Mouse (Mus musculus): ENCODE results near the gene Scaf11. TPM values are rescaled to one million over a fixed set of nuclear protein-coding genes. Genes with fewer than 3 reads are reported as not detected.

The Scaf11 gene
- total and polyA plus RNA-seq, 3 experiments: 9.6 to 54.0 (median 45.9) TPM

DNA sequence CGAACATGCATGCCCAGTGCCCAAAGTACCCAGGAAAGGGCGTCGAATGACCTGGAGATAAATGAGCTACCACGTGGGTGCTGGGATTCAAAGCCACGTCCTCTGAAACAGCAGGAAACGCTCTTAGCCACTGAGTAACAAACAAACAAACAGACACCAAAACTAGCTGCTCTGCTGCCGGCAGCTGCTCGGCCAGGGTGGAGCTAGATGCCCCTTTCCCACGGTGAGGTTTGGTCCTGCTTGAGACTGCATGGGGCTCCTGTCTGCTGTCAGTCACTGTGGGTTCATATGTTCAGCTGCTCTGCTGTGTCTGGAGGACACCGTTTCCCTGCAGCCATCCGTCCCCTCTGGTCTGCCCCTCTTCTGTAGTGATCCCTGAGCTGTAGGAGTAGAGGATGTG, 78.4 kb downstream of the Scaf11 start:
- Histone ChIP-seq H3K36me3 (ENCODE audit: control insufficient read depth, insufficient read depth, low read length) (no peaks in the 10 kb centered on the region), H3K4me3 (no peak overlapping the region)
- no peak for TF ChIP-seq POLR2A (IDR thresholded peaks at IDR 0.05; ENCODE audit: insufficient read depth, low read depth, low read length)
- no peak for TF ChIP-seq CTCF (IDR thresholded peaks at IDR 0.05)
- TF ChIP-seq EP300 (IDR thresholded peaks at IDR 0.05; ENCODE audit: insufficient read depth, low read depth, low read length): no peak

DNA sequence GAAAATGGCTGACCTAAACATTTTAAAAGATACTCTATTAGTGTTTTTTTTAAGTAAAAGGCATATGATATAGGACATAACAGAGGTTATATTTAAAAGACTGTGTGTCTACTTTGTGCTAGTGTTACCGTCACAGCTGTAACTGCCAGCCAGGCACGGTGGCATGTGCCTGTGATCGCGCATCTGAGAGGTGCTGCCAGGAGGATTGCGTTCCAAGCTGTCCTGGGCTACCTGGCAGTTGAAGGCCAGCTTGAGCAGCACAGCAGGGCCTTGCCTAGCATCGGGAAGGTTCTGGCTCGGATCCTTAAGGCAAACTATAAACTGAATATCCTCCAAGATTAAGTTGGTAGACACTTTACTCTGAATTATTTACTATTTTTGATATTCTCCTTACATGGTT, 82.9 kb downstream of the Scaf11 start:
- TF ChIP-seq CTCF (IDR thresholded peaks at IDR 0.05): no peak
- TF ChIP-seq EP300 (IDR thresholded peaks at IDR 0.05; ENCODE audit: insufficient read depth, low read depth, low read length): no peak
- no peak for TF ChIP-seq POLR2A (IDR thresholded peaks at IDR 0.05; ENCODE audit: insufficient read depth, low read depth, low read length)
- Histone ChIP-seq H3K4me3 (no peak overlapping the region), H3K9ac (ENCODE audit: low read depth, low read length) (no peak overlapping the region), H3K27ac (peak overlapping the region; percentile 17; the same call in 1 of the 2 replicates), H3K79me2 (replicated peaks; ENCODE audit: control insufficient read depth, insufficient read depth, low read length) (no peaks in the 10 kb centered on the region), H3K27me3 (ENCODE audit: control insufficient read depth, insufficient read depth, low read length) (no peaks in the 10 kb centered on the region), H3K36me3 (ENCODE audit: control insufficient read depth, insufficient read depth, low read length) (no peaks in the 10 kb centered on the region), H3K4me1 (ENCODE audit: control insufficient read depth, insufficient read depth, low read length) (no peaks in the 10 kb centered on the region)
- intact Hi-C loops (cut with DNase I): loop anchor here (10.0 kb wide), 1 partner anchor 613 kb away; no protein-coding TSS in a partner anchor
- 65% methylated on average over 7 of the region's 7 CpGs for WGBS
- peak in 1 of 2 experiments; percentile 36 for DNase-seq

More for the DNA sequence above, 78.4 kb downstream of the Scaf11 start:
- Histone ChIP-seq H3K79me2 (replicated peaks; ENCODE audit: control insufficient read depth, insufficient read depth, low read length) (no peaks in the 10 kb centered on the region), H3K4me1 (ENCODE audit: control insufficient read depth, insufficient read depth, low read length) (no peaks in the 10 kb centered on the region), H3K27me3 (ENCODE audit: control insufficient read depth, insufficient read depth, low read length) (no peaks in the 10 kb centered on the region), H3K9ac (ENCODE audit: low read depth, low read length) (no peak overlapping the region), H3K27ac (no peak overlapping the region)
- DNase-seq: no peak
- intact Hi-C loops (cut with DNase I): no loop called here
- WGBS: 88% methylated on average over 11 of the region's 11 CpGs

DNA sequence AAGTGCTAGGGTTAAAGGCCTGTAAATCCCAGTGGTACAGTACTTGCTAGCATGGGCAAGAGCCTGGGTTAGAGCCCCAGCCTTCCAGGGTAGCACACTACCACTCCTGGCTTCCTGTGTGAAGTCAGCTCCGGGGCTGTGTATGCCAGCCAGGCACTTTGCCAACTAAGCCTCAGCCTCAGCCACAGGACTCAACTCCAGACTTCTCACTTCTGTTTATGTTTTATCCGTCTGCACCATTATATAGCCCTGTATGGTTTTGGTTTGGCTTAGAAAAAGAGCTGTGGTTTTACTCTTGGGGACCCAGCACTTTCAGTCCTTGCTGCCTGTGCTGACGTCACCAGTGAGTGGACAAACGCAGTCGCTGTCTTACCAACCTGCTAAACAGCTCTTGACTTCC, 83.4 kb downstream of the Scaf11 start:
- H3K4me1 ChIP-seq (ENCODE audit: control insufficient read depth, insufficient read depth, low read length): no peaks in the 10 kb centered on the region
- H3K27ac ChIP-seq: peak overlapping the region; percentile 17; the same call in 1 of the 2 replicates
- H3K4me3 ChIP-seq: no peak overlapping the region
- DNase-seq: peak; percentile 40 to 49
- H3K27me3 ChIP-seq (ENCODE audit: control insufficient read depth, insufficient read depth, low read length): no peaks in the 10 kb centered on the region
- TF ChIP-seq EP300 (IDR thresholded peaks at IDR 0.05; ENCODE audit: insufficient read depth, low read depth, low read length) (no peak), POLR2A (IDR thresholded peaks at IDR 0.05; ENCODE audit: insufficient read depth, low read depth, low read length) (no peak), CTCF (IDR thresholded peaks at IDR 0.05) (no peak)
- intact Hi-C loops (cut with DNase I): loop anchor here (10.0 kb wide), 1 partner anchor 612 kb away; no protein-coding TSS in a partner anchor
- H3K79me2 ChIP-seq (replicated peaks; ENCODE audit: control insufficient read depth, insufficient read depth, low read length): no peaks in the 10 kb centered on the region
- no peak overlapping the region for H3K9ac ChIP-seq (ENCODE audit: low read depth, low read length)
- WGBS: 48% methylated on average over 5 of the region's 5 CpGs
- no peaks in the 10 kb centered on the region for H3K36me3 ChIP-seq (ENCODE audit: control insufficient read depth, insufficient read depth, low read length)

DNA sequence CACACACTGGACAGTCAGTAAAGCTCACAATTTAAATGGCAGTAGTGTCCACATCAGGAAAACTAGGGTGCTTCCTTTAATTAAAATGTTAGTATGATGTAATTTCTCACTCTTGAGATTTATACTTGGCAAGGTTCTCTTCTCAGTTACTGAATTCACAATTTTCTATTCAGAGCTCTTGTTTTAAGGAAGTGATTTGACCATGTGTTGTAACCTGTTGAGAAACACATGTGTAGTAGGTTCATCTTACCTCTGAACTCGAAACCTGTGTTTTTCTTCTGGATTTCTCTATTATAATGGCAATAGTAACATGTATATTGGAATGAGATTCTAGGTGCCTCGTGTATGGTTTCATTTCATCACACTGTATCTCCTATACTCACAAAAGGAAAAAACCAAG, 84.4 kb downstream of the Scaf11 start:
- WGBS: 94% methylated on average over 2 of the region's 2 CpGs
- TF ChIP-seq POLR2A (IDR thresholded peaks at IDR 0.05; ENCODE audit: insufficient read depth, low read depth, low read length): no peak
- no peak for TF ChIP-seq EP300 (IDR thresholded peaks at IDR 0.05; ENCODE audit: insufficient read depth, low read depth, low read length)
- no peak for TF ChIP-seq CTCF (IDR thresholded peaks at IDR 0.05)
- intact Hi-C loops (cut with DNase I): loop anchor here (10.0 kb wide), 1 partner anchor 611 kb away; no protein-coding TSS in a partner anchor
- Histone ChIP-seq H3K27ac (no peak overlapping the region), H3K4me1 (ENCODE audit: control insufficient read depth, insufficient read depth, low read length) (no peaks in the 10 kb centered on the region), H3K79me2 (replicated peaks; ENCODE audit: control insufficient read depth, insufficient read depth, low read length) (no peaks in the 10 kb centered on the region), H3K27me3 (ENCODE audit: control insufficient read depth, insufficient read depth, low read length) (no peaks in the 10 kb centered on the region), H3K9ac (ENCODE audit: low read depth, low read length) (no peak overlapping the region), H3K36me3 (ENCODE audit: control insufficient read depth, insufficient read depth, low read length) (no peaks in the 10 kb centered on the region), H3K4me3 (no peak overlapping the region)
- no peak for DNase-seq

DNA sequence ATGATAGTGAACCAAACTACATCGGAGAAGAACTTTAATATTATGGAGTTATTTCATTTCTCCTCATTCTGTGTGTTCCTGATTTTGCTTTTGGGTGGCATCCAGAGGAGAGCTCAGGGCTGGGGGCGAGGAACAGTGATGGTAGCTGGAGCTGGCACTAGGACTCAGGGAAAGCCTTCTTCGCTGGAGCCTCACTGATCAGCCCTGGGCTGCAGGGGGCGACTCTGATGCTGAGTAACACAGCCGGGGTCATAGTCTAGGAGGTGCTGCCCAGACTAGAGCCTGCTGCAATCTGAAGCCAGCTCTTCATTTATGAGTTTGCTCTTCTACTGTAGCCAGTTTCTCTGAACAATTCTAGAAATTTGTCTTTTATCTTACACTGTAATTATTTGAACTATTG, 87.5 kb downstream of the Scaf11 start:
- H3K4me1 ChIP-seq (ENCODE audit: control insufficient read depth, insufficient read depth, low read length): no peaks in the 10 kb centered on the region
- WGBS: 85% methylated on average over 5 of the region's 5 CpGs
- H3K27ac ChIP-seq: no peak overlapping the region
- no peak overlapping the region for H3K9ac ChIP-seq (ENCODE audit: low read depth, low read length)
- no peak overlapping the region for H3K4me3 ChIP-seq
- TF ChIP-seq POLR2A (IDR thresholded peaks at IDR 0.05; ENCODE audit: insufficient read depth, low read depth, low read length) (no peak), CTCF (IDR thresholded peaks at IDR 0.05) (0 out of 2 replicates have a peak, but pooled peaks have one; percentile 23), EP300 (IDR thresholded peaks at IDR 0.05; ENCODE audit: insufficient read depth, low read depth, low read length) (no peak)
- no peaks in the 10 kb centered on the region; the same call in 1 of the 2 replicates for H3K36me3 ChIP-seq (ENCODE audit: control insufficient read depth, insufficient read depth, low read length)
- DNase-seq: no peak
- no peaks in the 10 kb centered on the region for H3K79me2 ChIP-seq (replicated peaks; ENCODE audit: control insufficient read depth, insufficient read depth, low read length)
- intact Hi-C loops (cut with DNase I): loop anchor here (10.0 kb wide), 1 partner anchor 608 kb away; no protein-coding TSS in a partner anchor
- no peaks in the 10 kb centered on the region for H3K27me3 ChIP-seq (ENCODE audit: control insufficient read depth, insufficient read depth, low read length)

DNA sequence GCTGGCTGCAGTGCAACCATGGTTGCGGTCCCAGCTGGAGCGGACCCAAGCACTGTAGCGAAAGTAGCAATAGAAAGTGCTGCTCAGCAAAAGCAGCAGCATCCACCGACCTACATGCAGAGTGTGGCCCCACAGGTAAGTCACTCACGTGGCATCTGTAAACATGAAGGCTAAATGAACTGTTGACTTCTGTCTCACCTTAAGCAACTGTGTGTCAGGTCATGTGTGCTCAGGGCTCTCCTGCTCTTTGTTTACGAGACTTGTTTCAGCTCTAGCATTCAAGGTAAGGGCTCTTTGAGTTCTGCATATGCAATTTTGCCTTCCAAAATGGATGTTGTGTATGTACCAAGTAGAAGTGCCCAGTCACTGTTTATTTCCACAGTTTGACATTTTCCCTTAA, 88.0 kb downstream of the Scaf11 start:
- intact Hi-C loops (cut with DNase I): loop anchor here (10.0 kb wide), 1 partner anchor 608 kb away; no protein-coding TSS in a partner anchor
- H3K36me3 ChIP-seq (ENCODE audit: control insufficient read depth, insufficient read depth, low read length): no peaks in the 10 kb centered on the region; the same call in 1 of the 2 replicates
- H3K4me1 ChIP-seq (ENCODE audit: control insufficient read depth, insufficient read depth, low read length): no peaks in the 10 kb centered on the region
- no peak for DNase-seq
- TF ChIP-seq EP300 (IDR thresholded peaks at IDR 0.05; ENCODE audit: insufficient read depth, low read depth, low read length) (no peak), CTCF (IDR thresholded peaks at IDR 0.05) (no peak), POLR2A (IDR thresholded peaks at IDR 0.05; ENCODE audit: insufficient read depth, low read depth, low read length) (no peak)
- WGBS: 94% methylated on average over 6 of the region's 6 CpGs
- H3K9ac ChIP-seq (ENCODE audit: low read depth, low read length): no peak overlapping the region
- H3K4me3 ChIP-seq: no peak overlapping the region
- no peaks in the 10 kb centered on the region for H3K27me3 ChIP-seq (ENCODE audit: control insufficient read depth, insufficient read depth, low read length)
- H3K79me2 ChIP-seq (replicated peaks; ENCODE audit: control insufficient read depth, insufficient read depth, low read length): no peaks in the 10 kb centered on the region
- H3K27ac ChIP-seq: no peak overlapping the region

Data from heart, adult 2 months (tissue).